Mouse (Mus musculus) ES-E14 (cell line): Measurements from ENCODE around the gene Traip. TPM values are rescaled to one million over a fixed set of nuclear protein-coding genes. Genes with fewer than 3 reads are reported as not detected.

Experiments
- DNase-seq: peaks from one replicate; pipeline ENCODE4 v3.0.0-alpha.2; 2013; ENCODE audit warnings: low read depth, low spot score
- H3K27ac ChIP-seq: 2 replicates; pipeline ENCODE4 v1.5.1; 2012; ENCODE audit warnings: low read depth, mild to moderate bottlenecking, low read length, moderate library complexity, mixed read lengths; ENCODE audit not compliant: poor library complexity, insufficient read depth, severe bottlenecking
- H3K36me3 ChIP-seq: 2 replicates; pipeline ENCODE4 v1.6.1; 2012; ENCODE audit warnings: mild to moderate bottlenecking, low read length, moderate library complexity, mixed read lengths; ENCODE audit not compliant: control insufficient read depth, poor library complexity, insufficient read depth, severe bottlenecking
- H3K4me1 ChIP-seq, 2 experiments: fragments of 150-350 bp in 1 of 2; sonication (generic) in 1 of 2; 2 replicates each; pipeline ENCODE4 v1.6.1; 2012; ENCODE audit warnings: low read length in 2 of 2, mild to moderate bottlenecking in 1 of 2, mixed read lengths in 1 of 2; ENCODE audit not compliant: control insufficient read depth in 2 of 2, insufficient read depth in 2 of 2, poor library complexity in 1 of 2
- H3K4me3 ChIP-seq, 2 experiments: fragments of 150-350 bp in 1 of 2; sonication (generic) in 1 of 2; 2 replicates each; pipeline ENCODE4 v1.5.1; 2012; ENCODE audit warnings: low read length in 2 of 2, low read depth in 1 of 2, mild to moderate bottlenecking in 1 of 2, mixed read lengths in 1 of 2; ENCODE audit not compliant: insufficient read depth in 1 of 2, poor library complexity in 1 of 2, severe bottlenecking in 1 of 2
- H3K9ac ChIP-seq: 2 replicates; pipeline ENCODE4 v1.6.1; 2012; ENCODE audit warnings: low read depth, mild to moderate bottlenecking, low read length, mixed read lengths; ENCODE audit not compliant: poor library complexity, insufficient read depth, severe bottlenecking
- H3K9me3 ChIP-seq: fragments of 150-350 bp; sonication (generic); 2 replicates; pipeline ENCODE4 v1.6.1; 2012; ENCODE audit warnings: low read depth, mild to moderate bottlenecking, low read length; ENCODE audit not compliant: control insufficient read depth, insufficient read depth
- CHD2 ChIP-seq: IDR thresholded peaks from 2 replicates; pipeline ENCODE4 v1.6.1; 2014; ENCODE audit warnings: mild to moderate bottlenecking, low read depth, low read length, inconsistent platforms
- HCFC1 ChIP-seq: IDR thresholded peaks from 2 replicates; pipeline ENCODE4 v1.6.1; 2012; ENCODE audit warnings: low read length, inconsistent platforms, borderline replicate concordance; ENCODE audit not compliant: insufficient read depth
- MAFK ChIP-seq: IDR thresholded peaks from 2 replicates; pipeline ENCODE4 v1.6.1; 2014; ENCODE audit warnings: mild to moderate bottlenecking, low read depth, low read length, inconsistent platforms; ENCODE audit not compliant: insufficient read depth
- ZC3H11A ChIP-seq: IDR thresholded peaks from 2 replicates; pipeline ENCODE4 v1.6.1; 2012; ENCODE audit warnings: low read depth, mild to moderate bottlenecking, inconsistent platforms, low read length, borderline replicate concordance
- ZNF384 ChIP-seq: IDR thresholded peaks from 2 replicates; pipeline ENCODE4 v1.6.1; 2012; ENCODE audit warnings: low read depth, low read length, inconsistent platforms
- in situ Hi-C, 2 experiments: fragments of 600-800 bp; cut with MboI; formaldehyde crosslinking; loops; one replicate each; pipeline ENCODE4 v1.15.1; 2025; ENCODE audit warnings: low sequenced_read_pairs in 2 of 2, inconsistent platforms in 1 of 2; ENCODE audit not compliant: unreplicated experiment in 2 of 2
- total RNA-seq: library from RNA; depleted of rRNA; stranded (reverse); fragments of 300-350 nt; gene quantifications from 2 replicates; pipeline ENCODE4 v1.2.3, GENCODE M21; 2012; rRNA removed

The Traip gene
- 43.7 and 72.1 TPM in 2 replicates for total RNA-seq

DNA sequence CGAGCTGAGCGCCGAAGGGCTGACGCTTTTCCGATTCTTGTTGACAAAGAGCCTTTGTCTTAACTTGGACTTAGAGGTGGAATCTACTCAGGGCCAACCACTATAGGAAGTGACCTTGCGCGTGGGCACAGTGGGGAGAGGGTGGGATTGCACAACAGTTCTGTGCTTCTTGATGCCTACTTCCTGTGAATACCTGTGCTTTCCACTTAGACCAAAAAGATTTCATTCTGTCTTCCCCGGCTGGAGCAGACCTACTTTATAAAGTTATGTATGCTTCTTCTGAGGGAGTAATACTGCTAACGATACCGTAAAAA lies at the start of gene Traip:
Gene Traip, plus strand, starts transcription at position 215 of the 314 bp plus-strand sequence.
- peaks cover 19% of the 10 kb centered on the region for H3K36me3 ChIP-seq
- peak within 1 kb of the TSS; percentile 80 to 97 for H3K4me3 ChIP-seq
- TF ChIP-seq HCFC1 (no peak), ZNF384 (no peak), MAFK (no peak), CHD2 (no peak), ZC3H11A (no peak)
- DNase-seq: no peak
- peaks cover 0 to 2% of the 10 kb centered on the region in 2 experiments; a peak in 1 of 4 replicates for H3K4me1 ChIP-seq
- in situ Hi-C loops: no loop called here
- peak within 1 kb of the TSS; percentile 28; the same call in 1 of the 2 replicates for H3K27ac ChIP-seq
- H3K9ac ChIP-seq: peak within 1 kb of the TSS; percentile 79
- no peaks in the 10 kb centered on the region for H3K9me3 ChIP-seq

- Histone ChIP-seq H3K4me3 (peak overlapping the region; percentile 66 to 68), H3K9me3 (no peaks in the 10 kb centered on the region), H3K4me1 (peaks cover 0 to 4% of the 10 kb centered on the region in 2 experiments; a peak in 1 of 4 replicates), H3K27ac (no peak overlapping the region), H3K9ac (peak overlapping the region; percentile 60), H3K36me3 (no peaks in the 10 kb centered on the region)
- in situ Hi-C loops: loop anchor here in 1 of 2 experiments (5.0 kb wide), 1 partner anchor 166 kb away; no protein-coding TSS in a partner anchor
- peak; percentile 88 for DNase-seq
- 0 out of 2 replicates have a peak, but pooled peaks have one; percentile 25 for TF ChIP-seq ZC3H11A
- TF ChIP-seq MAFK: no peak
- TF ChIP-seq CHD2: no peak
- TF ChIP-seq HCFC1: no peak; the same call in 1 of the 2 replicates
- TF ChIP-seq ZNF384: no peak
These were observed 48.9 kb upstream of the Traip start for GRCm38 (mm10) chr9:107900840-107901626.

- Histone ChIP-seq H3K9ac (peak overlapping the region; percentile 37; the same call in 1 of the 2 replicates), H3K4me3 (peak overlapping the region; percentile 45 to 68; a peak in 3 of 4 replicates), H3K9me3 (no peaks in the 10 kb centered on the region), H3K36me3 (no peaks in the 10 kb centered on the region), H3K4me1 (peaks cover 0 to 8% of the 10 kb centered on the region in 2 experiments; a peak in 2 of 4 replicates), H3K27ac (no peak overlapping the region)
- TF ChIP-seq ZNF384 (no peak), CHD2 (no peak), MAFK (no peak), ZC3H11A (no peak), HCFC1 (no peak)
- DNase-seq: no peak
- in situ Hi-C loops: loop anchor here in 1 of 2 experiments (5.0 kb wide), 1 partner anchor 166 kb away; no protein-coding TSS in a partner anchor
These were observed 48.4 kb upstream of the Traip start for GRCm38 (mm10) chr9:107901627-107901914.

DNA sequence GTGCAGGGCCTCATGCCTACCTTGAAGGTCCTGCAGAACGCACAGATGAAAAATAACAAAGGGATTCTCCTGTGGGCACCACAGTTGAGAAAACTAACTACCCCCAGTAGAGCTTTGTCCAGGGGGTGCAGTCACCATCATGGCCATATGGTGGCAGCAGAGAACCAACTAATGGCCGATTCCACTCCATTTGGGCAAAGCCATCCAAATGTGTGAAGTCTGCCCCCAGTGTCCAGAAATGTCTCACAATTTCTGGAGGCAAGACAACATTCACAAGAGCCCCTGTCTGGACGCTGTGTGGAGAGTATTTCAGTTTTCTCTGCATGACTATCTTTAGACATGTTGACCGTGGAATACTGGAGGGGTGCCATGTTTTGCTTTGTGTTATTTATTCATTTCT lies 45.2 kb upstream of the Traip start:
- Histone ChIP-seq H3K27ac (no peak overlapping the region), H3K9me3 (no peaks in the 10 kb centered on the region), H3K9ac (no peak overlapping the region), H3K4me1 (peaks cover 0 to 8% of the 10 kb centered on the region in 2 experiments; a peak in 2 of 4 replicates), H3K4me3 (no peak overlapping the region), H3K36me3 (no peaks in the 10 kb centered on the region)
- in situ Hi-C loops: loop anchor here in 1 of 2 experiments (5.0 kb wide), 1 partner anchor 163 kb away; no protein-coding TSS in a partner anchor
- DNase-seq: peak; percentile 84
- TF ChIP-seq MAFK (no peak), ZC3H11A (peak; percentile 92), CHD2 (no peak), ZNF384 (0 out of 2 replicates have a peak, but pooled peaks have one; percentile 23), HCFC1 (peak; percentile 68; the same call in 1 of the 2 replicates)
